Mouse (Mus musculus) neural tube, embryonic 13.5 days (tissue): ENCODE results near the gene Syne3. TPM values are rescaled to one million over a fixed set of nuclear protein-coding genes. Genes with fewer than 3 reads are reported as not detected.

Experiments
- ATAC-seq: fragments of 200-750 bp; cut with Nextera tagmentation; 2 replicates; pipeline ENCODE4 v1.8.0; 2017; ENCODE audit warnings: low read depth, mild to moderate bottlenecking, moderate TSS enrichment, moderate library complexity
- H3K27ac ChIP-seq: fragments of 300-500 bp; sonication (generic); replicated peaks from 2 replicates; pipeline ENCODE4 v1.5.1; 2015; ENCODE audit warnings: moderate library complexity, mild to moderate bottlenecking, inconsistent platforms
- H3K27me3 ChIP-seq: fragments of 300-500 bp; sonication (generic); 2 replicates; pipeline ENCODE4 v1.6.1; 2015; ENCODE audit warnings: mild to moderate bottlenecking, inconsistent platforms
- H3K36me3 ChIP-seq: fragments of 300-500 bp; sonication (generic); 2 replicates; pipeline ENCODE4 v1.6.1; 2015; ENCODE audit warnings: mild to moderate bottlenecking, inconsistent platforms
- H3K4me1 ChIP-seq: fragments of 300-500 bp; sonication (generic); replicated peaks from 2 replicates; pipeline ENCODE4 v1.6.1; 2015; ENCODE audit warnings: inconsistent platforms
- H3K4me2 ChIP-seq: fragments of 300-500 bp; sonication (generic); 2 replicates; pipeline ENCODE4 v1.6.1; 2015; ENCODE audit warnings: inconsistent platforms, mild to moderate bottlenecking, moderate library complexity
- H3K4me3 ChIP-seq: fragments of 300-500 bp; sonication (generic); 2 replicates; pipeline ENCODE4 v1.5.1; 2015; ENCODE audit warnings: mild to moderate bottlenecking, inconsistent platforms
- H3K9ac ChIP-seq: fragments of 300-500 bp; sonication (generic); 2 replicates; pipeline ENCODE4 v1.6.1; 2015; ENCODE audit warnings: moderate library complexity, mild to moderate bottlenecking, inconsistent platforms
- H3K9me3 ChIP-seq: fragments of 300-500 bp; sonication (generic); 2 replicates; pipeline ENCODE4 v1.6.1; 2016; ENCODE audit warnings: inconsistent platforms
- WGBS: fragments of 180-500 bp; shearing (Covaris S2); methylation state at CpG from one replicate; pipeline ENCODE4 v1.1.7; 2015; 5-methylcytosine and 5-hydroxymethylcytosine counted together
- polyA plus RNA-seq: library from polyadenylated mRNA; unstranded; fragments of >200 nt; fragmentation: Nextera tagmentation; extraction: Ambion mirVana; gene quantifications from 2 replicates; pipeline ENCODE4 v1.2.1, GENCODE M21; 2015

Syne3 gene
- polyA plus RNA-seq, 1 experiment from 2014 or later = 0.32 TPM

- H3K4me2 ChIP-seq = peak overlapping the region; percentile 98
- WGBS = 78% methylated on average over 14 of the region's 14 CpGs
- peak overlapping the region; percentile 83 for H3K9ac ChIP-seq
- H3K27ac ChIP-seq = no peak overlapping the region
- H3K36me3 ChIP-seq = peaks cover 11% of the 10 kb centered on the region
- no peak for ATAC-seq
- no peaks in the 10 kb centered on the region for H3K9me3 ChIP-seq
- H3K4me3 ChIP-seq = peak overlapping the region; percentile 68
- peaks cover 59% of the 10 kb centered on the region for H3K4me1 ChIP-seq
- H3K27me3 ChIP-seq = no peaks in the 10 kb centered on the region
Observed at GRCm38 (mm10) chr12:105034130-105034769, 24.6 kb upstream of the Syne3 start.

DNA sequence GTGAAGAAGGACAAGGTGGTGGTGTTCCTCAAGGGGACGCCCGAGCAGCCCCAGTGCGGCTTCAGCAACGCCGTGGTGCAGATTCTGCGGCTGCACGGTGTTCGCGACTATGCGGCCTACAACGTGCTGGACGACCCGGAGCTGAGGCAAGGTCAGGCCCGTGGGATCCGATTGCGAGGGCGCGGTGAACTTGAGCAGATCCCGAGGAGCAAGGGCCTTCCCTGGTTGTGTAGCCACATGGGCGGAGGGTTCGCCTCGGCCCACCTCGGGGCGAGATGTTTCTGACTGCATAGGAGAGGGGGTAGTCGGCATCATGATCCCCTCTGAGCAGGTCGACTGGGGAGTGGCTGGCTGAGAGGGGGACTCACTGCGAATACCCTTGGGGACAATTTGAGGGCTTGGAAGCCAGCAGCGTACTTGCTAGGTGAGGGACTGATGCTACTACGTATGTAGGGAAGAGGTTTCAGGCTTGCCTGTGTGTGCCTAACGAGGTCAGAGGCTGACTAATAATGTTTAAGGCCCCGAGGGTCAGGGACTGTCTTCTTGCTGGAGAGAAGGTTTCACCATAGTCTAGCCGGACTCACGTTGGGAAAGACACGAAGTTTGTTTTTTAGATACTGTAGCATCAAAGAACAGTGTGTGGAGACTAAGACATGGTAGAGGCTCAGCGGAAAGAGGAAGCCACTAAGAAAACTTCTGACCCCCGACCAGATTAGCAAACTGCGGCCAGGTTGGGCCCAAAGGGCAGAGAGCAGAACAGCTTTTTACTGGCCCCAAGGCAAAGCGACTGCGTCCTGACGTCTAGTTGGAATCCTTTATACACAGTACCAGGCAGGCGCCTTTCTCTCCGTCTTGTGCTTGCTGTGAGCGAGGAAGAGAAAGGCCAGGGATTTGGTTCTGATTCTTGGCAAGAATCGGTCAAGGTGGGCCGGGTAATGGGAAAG, 23.5 kb upstream of the Syne3 start:
- peak overlapping the region; percentile 81 for H3K27ac ChIP-seq
- H3K4me1 ChIP-seq = peaks cover 55% of the 10 kb centered on the region
- peak overlapping the region; percentile 83 for H3K9ac ChIP-seq
- peak overlapping the region; percentile 68 for H3K4me3 ChIP-seq
- peaks cover 16% of the 10 kb centered on the region for H3K36me3 ChIP-seq
- WGBS = 3% methylated on average over 45 of the region's 45 CpGs
- peak overlapping the region; percentile 98 for H3K4me2 ChIP-seq
- peak; percentile 55 for ATAC-seq
- no peaks in the 10 kb centered on the region for H3K27me3 ChIP-seq
- no peaks in the 10 kb centered on the region for H3K9me3 ChIP-seq

GRCm38 (mm10) chr12:105032147-105032831, 22.7 kb upstream of the Syne3 start, which contains the start of gene Glrx5:
Gene Glrx5, plus strand, starts transcription at chr12:105032688.
- under 1% methylated on average over 72 of the region's 72 CpGs for WGBS
- Histone ChIP-seq H3K36me3 (peaks cover 16% of the 10 kb centered on the region), H3K4me3 (peak within 1 kb of the TSS; percentile 68), H3K4me1 (peaks cover 52% of the 10 kb centered on the region), H3K27ac (peak within 1 kb of the TSS; percentile 81), H3K9me3 (no peaks in the 10 kb centered on the region), H3K27me3 (no peaks in the 10 kb centered on the region), H3K9ac (peak within 1 kb of the TSS; percentile 91), H3K4me2 (peak within 1 kb of the TSS; percentile 99)
- ATAC-seq = peak; percentile 99

DNA sequence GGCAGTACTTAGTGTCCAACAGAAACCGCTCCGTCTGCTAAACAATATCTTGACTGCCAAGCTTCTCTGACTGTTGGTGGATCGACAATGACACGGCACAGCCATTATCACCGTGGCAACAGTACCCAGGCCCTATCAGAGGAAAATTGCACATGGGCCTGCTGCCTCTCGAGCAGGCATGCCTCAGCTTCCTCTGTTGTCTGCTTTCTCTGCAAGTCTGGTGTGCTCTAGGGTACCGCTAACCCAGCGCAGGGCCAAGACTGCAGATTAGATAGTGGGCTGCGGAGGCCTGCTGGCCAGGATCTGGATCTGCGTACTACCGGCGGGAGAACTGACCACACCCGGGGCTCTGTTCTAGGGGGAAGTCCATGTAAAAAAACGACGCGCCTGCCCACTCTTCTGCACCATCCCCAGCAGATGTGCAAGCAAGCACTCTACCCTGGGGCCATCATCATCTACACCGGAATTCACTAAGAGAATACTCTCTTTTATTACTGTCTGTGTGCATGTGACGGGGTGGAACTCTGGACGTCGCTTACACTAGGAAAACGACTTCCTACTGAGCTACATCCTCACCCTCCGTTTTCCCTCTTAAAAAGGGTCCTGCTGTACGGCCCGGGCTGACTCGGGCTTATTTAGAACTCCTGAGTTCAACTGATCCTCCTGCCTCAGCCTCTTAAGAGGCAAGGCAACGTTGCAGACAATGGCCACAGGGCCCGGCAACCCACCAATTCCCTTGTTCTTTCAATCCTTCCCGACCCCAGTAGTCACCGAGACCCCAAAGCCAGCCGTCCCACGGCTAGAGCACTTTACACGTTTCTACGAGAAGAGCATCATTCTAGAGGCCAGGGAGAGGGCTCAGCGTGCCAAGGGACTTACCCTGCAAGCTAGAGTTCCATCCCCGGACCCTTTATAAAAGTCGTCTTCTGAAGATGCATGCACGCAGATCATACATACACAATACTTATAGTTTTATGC, 21.8 kb upstream of the Syne3 start:
- peak overlapping the region; percentile 68 for H3K4me3 ChIP-seq
- ATAC-seq = no peak
- H3K9me3 ChIP-seq = no peaks in the 10 kb centered on the region
- peaks cover 43% of the 10 kb centered on the region for H3K4me1 ChIP-seq
- peaks cover 16% of the 10 kb centered on the region for H3K36me3 ChIP-seq
- 5% methylated on average over 37 of the region's 37 CpGs for WGBS
- H3K9ac ChIP-seq = peak overlapping the region; percentile 91
- no peaks in the 10 kb centered on the region for H3K27me3 ChIP-seq
- H3K27ac ChIP-seq = peak overlapping the region; percentile 74
- H3K4me2 ChIP-seq = peak overlapping the region; percentile 99

GRCm38 (mm10) chr12:105029890-105030289, 20.3 kb upstream of the Syne3 start:
- no peak overlapping the region for H3K4me3 ChIP-seq
- ATAC-seq = no peak
- no peak overlapping the region for H3K27ac ChIP-seq
- H3K4me2 ChIP-seq = peak overlapping the region; percentile 99; the same call in 1 of the 2 replicates
- peaks cover 39% of the 10 kb centered on the region for H3K4me1 ChIP-seq
- peaks cover 16% of the 10 kb centered on the region for H3K36me3 ChIP-seq
- no peak overlapping the region for H3K9ac ChIP-seq
- no peaks in the 10 kb centered on the region for H3K9me3 ChIP-seq
- 84% methylated on average over 9 of the region's 9 CpGs for WGBS
- H3K27me3 ChIP-seq = no peaks in the 10 kb centered on the region

GRCm38 (mm10) chr12:105027323-105027991, 17.8 kb upstream of the Syne3 start:
- WGBS = 34% methylated on average over 15 of the region's 15 CpGs
- H3K9me3 ChIP-seq = 0 out of 2 replicates have a peak, but pooled peaks cover 8% of the 10 kb centered on the region
- no peaks in the 10 kb centered on the region for H3K27me3 ChIP-seq
- no peak overlapping the region for H3K4me2 ChIP-seq
- peaks cover 19% of the 10 kb centered on the region for H3K4me1 ChIP-seq
- ATAC-seq = no peak
- H3K36me3 ChIP-seq = peaks cover 16% of the 10 kb centered on the region
- no peak overlapping the region for H3K27ac ChIP-seq
- H3K9ac ChIP-seq = no peak overlapping the region
- H3K4me3 ChIP-seq = no peak overlapping the region

DNA sequence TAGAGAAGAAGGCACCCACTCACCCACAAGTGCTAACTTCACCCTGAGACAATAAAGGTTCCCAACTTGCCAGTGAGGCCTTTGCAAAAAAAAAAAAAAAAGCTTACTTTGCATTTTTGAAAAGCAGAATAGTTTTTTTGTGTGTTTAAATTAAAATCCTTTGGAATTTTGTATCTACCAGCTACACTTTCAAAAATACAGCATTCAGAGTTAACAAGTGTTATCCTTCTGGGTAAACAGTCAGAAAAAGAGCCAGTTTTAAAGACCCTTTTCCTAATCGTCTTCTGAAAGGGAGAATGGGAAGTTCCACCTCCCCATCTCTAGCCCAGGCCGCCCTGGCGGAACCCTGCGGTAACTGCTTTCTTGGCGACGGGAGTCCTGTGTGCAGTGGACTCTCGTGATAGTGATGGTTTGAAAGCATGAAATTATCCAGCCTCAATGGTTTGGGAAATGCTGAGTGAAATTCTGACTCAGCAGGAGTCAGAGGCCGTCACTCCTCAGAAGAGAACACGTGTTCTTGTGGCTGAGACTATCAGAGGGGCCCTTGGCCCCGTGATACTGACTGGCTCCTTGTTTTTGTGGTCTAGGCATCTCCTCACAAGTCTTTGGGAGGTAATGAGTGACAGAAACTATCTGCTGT, 16.5 kb upstream of the Syne3 start:
- Histone ChIP-seq H3K4me3 (no peak overlapping the region), H3K4me1 (peaks cover 20% of the 10 kb centered on the region), H3K9ac (no peak overlapping the region), H3K36me3 (peaks cover 16% of the 10 kb centered on the region), H3K27ac (no peak overlapping the region), H3K4me2 (no peak overlapping the region), H3K9me3 (0 out of 2 replicates have a peak, but pooled peaks cover 8% of the 10 kb centered on the region), H3K27me3 (no peaks in the 10 kb centered on the region)
- no peak for ATAC-seq
- 55% methylated on average over 10 of the region's 10 CpGs for WGBS

GRCm38 (mm10) chr12:105025271-105025946, 15.8 kb upstream of the Syne3 start:
- Histone ChIP-seq H3K4me1 (peaks cover 13% of the 10 kb centered on the region), H3K9me3 (0 out of 2 replicates have a peak, but pooled peaks cover 8% of the 10 kb centered on the region), H3K9ac (no peak overlapping the region), H3K4me3 (no peak overlapping the region), H3K36me3 (peaks cover 16% of the 10 kb centered on the region), H3K27me3 (no peaks in the 10 kb centered on the region), H3K4me2 (no peak overlapping the region), H3K27ac (no peak overlapping the region)
- 58% methylated on average over 8 of the region's 8 CpGs for WGBS
- no peak for ATAC-seq

DNA sequence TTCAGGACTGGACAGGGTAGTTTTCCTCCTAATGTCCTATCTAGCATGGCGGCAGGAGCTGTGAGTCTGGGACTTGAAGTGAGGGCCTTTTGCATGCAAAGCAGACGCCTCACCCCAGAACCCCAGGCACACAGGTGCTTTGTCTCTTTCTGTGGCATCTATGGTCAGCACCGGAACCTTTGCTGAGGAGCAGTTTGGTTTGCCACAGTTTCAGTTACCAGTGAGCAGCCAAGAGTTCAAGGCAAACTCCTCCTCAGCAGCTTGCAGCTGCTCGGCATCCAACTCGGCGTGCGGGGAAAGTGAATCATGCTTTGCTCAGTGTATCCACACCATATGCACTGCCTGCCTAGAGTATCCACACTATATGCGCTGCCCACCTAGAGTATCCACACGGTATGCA, 13.2 kb upstream of the Syne3 start:
- 0 out of 2 replicates have a peak, but pooled peaks cover 8% of the 10 kb centered on the region for H3K9me3 ChIP-seq
- H3K4me2 ChIP-seq = no peak overlapping the region
- H3K4me3 ChIP-seq = no peak overlapping the region
- no peaks in the 10 kb centered on the region for H3K36me3 ChIP-seq
- WGBS = 97% methylated on average over 9 of the region's 9 CpGs
- H3K27ac ChIP-seq = no peak overlapping the region
- ATAC-seq = no peak
- H3K27me3 ChIP-seq = no peaks in the 10 kb centered on the region
- no peak overlapping the region for H3K9ac ChIP-seq
- H3K4me1 ChIP-seq = peaks cover 7% of the 10 kb centered on the region; the same call in 1 of the 2 replicates

GRCm38 (mm10) chr12:105022141-105022540, 12.5 kb upstream of the Syne3 start:
- H3K9me3 ChIP-seq = 0 out of 2 replicates have a peak, but pooled peaks cover 8% of the 10 kb centered on the region
- no peak overlapping the region for H3K27ac ChIP-seq
- no peak overlapping the region for H3K4me2 ChIP-seq
- peaks cover 7% of the 10 kb centered on the region; the same call in 1 of the 2 replicates for H3K4me1 ChIP-seq
- H3K4me3 ChIP-seq = no peak overlapping the region
- ATAC-seq = 0 out of 2 replicates have a peak, but pooled peaks have one; percentile 23
- no peaks in the 10 kb centered on the region for H3K27me3 ChIP-seq
- 46% methylated on average over 7 of the region's 7 CpGs for WGBS
- no peak overlapping the region for H3K9ac ChIP-seq
- H3K36me3 ChIP-seq = no peaks in the 10 kb centered on the region
